Comparison of ENCODE assay signal across 8 mouse cellular contexts in genomic region chr14:30353291-30354126, GRCm38 (mm10).
DNase-seq lines count a peak whose midpoint lies in the region; ATAC-seq lines count a peak whose summit lies in the region.

No protein-coding gene starts in this region.

- DNase-seq in right cerebral cortex, postnatal 14 days: peak; percentile 48
- DNase-seq in right cerebral cortex, adult 2 months (ENCODE audit: low spot score in 2 of 2): no peak
- DNase-seq in lung, postnatal 14 days: peak; percentile 25
- DNase-seq in left cerebral cortex, adult 8-10 months (ENCODE audit: low spot score in 2 of 2): no peak

- H3K27me3 ChIP-seq in embryonic facial prominence, embryonic 13.5 days: peaks cover 44% of the 10 kb centered on the region
- H3K27me3 ChIP-seq in hindbrain, embryonic 15.5 days: no peaks in the 10 kb centered on the region
- H3K27me3 ChIP-seq in stomach, embryonic 14.5 days (ENCODE audit: control insufficient read depth, insufficient read depth, low read length): no peaks in the 10 kb centered on the region

- ATAC-seq in embryonic facial prominence, embryonic 13.5 days (ENCODE audit: insufficient number of reproducible peaks, insufficient read depth, low FRiP score, low TSS enrichment, low read depth): peak; percentile 59
- peak; percentile 66 for ATAC-seq in hindbrain, embryonic 15.5 days (ENCODE audit: low FRiP score, low read depth)
- peak; percentile 51 for ATAC-seq in stomach, embryonic 14.5 days (ENCODE audit: insufficient number of reproducible peaks, insufficient read depth, low FRiP score, low read depth)

- no peaks in the 10 kb centered on the region for H3K36me3 ChIP-seq in embryonic facial prominence, embryonic 13.5 days
- H3K36me3 ChIP-seq in hindbrain, embryonic 15.5 days: no peaks in the 10 kb centered on the region
- no peaks in the 10 kb centered on the region for H3K36me3 ChIP-seq in stomach, embryonic 14.5 days (ENCODE audit: control insufficient read depth, insufficient read depth, low read length)

- peak overlapping the region; percentile 93 for H3K4me2 ChIP-seq in embryonic facial prominence, embryonic 13.5 days
- peak overlapping the region; percentile 96 for H3K4me2 ChIP-seq in hindbrain, embryonic 15.5 days
- peak overlapping the region; percentile 95 for H3K4me2 ChIP-seq in stomach, embryonic 14.5 days (replicated peaks; ENCODE audit: low read depth, low read length)

- H3K4me3 ChIP-seq in brown adipose tissue, adult 24 weeks (ENCODE audit: insufficient read depth, low read depth, low read length): peak overlapping the region; percentile 40
- H3K4me3 ChIP-seq in embryonic facial prominence, embryonic 13.5 days: peak overlapping the region; percentile 67
- H3K4me3 ChIP-seq in hindbrain, embryonic 15.5 days: peak overlapping the region; percentile 73
- peak overlapping the region; percentile 53 for H3K4me3 ChIP-seq in stomach, embryonic 14.5 days (ENCODE audit: low read depth, low read length)

- H3K27ac ChIP-seq in brown adipose tissue, adult 24 weeks (replicated peaks; ENCODE audit: low read depth, low read length): no peak overlapping the region
- peak overlapping the region; percentile 48; the same call in 1 of the 2 replicates for H3K27ac ChIP-seq in embryonic facial prominence, embryonic 13.5 days
- H3K27ac ChIP-seq in hindbrain, embryonic 15.5 days (replicated peaks): peak overlapping the region; percentile 87
- H3K27ac ChIP-seq in stomach, embryonic 14.5 days (ENCODE audit: low read length): peak overlapping the region; percentile 71

- peak overlapping the region; percentile 86 for H3K9ac ChIP-seq in embryonic facial prominence, embryonic 13.5 days
- peak overlapping the region; percentile 71 for H3K9ac ChIP-seq in hindbrain, embryonic 15.5 days
- H3K9ac ChIP-seq in stomach, embryonic 14.5 days (replicated peaks; ENCODE audit: low read depth, low read length): peak overlapping the region; percentile 72

- no peaks in the 10 kb centered on the region for H3K4me1 ChIP-seq in brown adipose tissue, adult 24 weeks (ENCODE audit: control insufficient read depth, insufficient read depth, insufficient read length, low read length)
- peaks cover 24% of the 10 kb centered on the region for H3K4me1 ChIP-seq in embryonic facial prominence, embryonic 13.5 days
- peaks cover 27% of the 10 kb centered on the region for H3K4me1 ChIP-seq in hindbrain, embryonic 15.5 days (replicated peaks)
- H3K4me1 ChIP-seq in stomach, embryonic 14.5 days (ENCODE audit: control insufficient read depth, insufficient read depth, low read length): peaks cover 20% of the 10 kb centered on the region; the same call in 1 of the 2 replicates

- no peaks in the 10 kb centered on the region for H3K9me3 ChIP-seq in embryonic facial prominence, embryonic 13.5 days
- no peaks in the 10 kb centered on the region for H3K9me3 ChIP-seq in hindbrain, embryonic 15.5 days
- H3K9me3 ChIP-seq in stomach, embryonic 14.5 days (ENCODE audit: control insufficient read depth, low read depth, low read length): no peaks in the 10 kb centered on the region

- WGBS in embryonic facial prominence, embryonic 13.5 days: under 1% methylated on average over 54 of the region's 114 CpGs
- 0% methylated on average over 51 of the region's 114 CpGs for WGBS in hindbrain, embryonic 15.5 days
- WGBS in stomach, embryonic 14.5 days: under 1% methylated on average over 58 of the region's 114 CpGs

Comparison
In these comparisons a context has a peak if more than half of its experiments do, and no peak if none do; other contexts are left out.
1. DNase-seq: peak in right cerebral cortex, postnatal 14 days (single experiment) and lung, postnatal 14 days (single experiment); none in right cerebral cortex, adult 2 months (0 of 2) and left cerebral cortex, adult 8-10 months (0 of 2).
2. Peak in every context shown above with its lines, with median percentiles within 50 percentile points of each other: H3K4me3 ChIP-seq, ATAC-seq, H3K4me2 ChIP-seq and H3K9ac ChIP-seq.